Mouse (Mus musculus) forebrain, embryonic 13.5 days (tissue): ENCODE results near the gene AI413582. TPM values are rescaled to one million over a fixed set of nuclear protein-coding genes. Genes with fewer than 3 reads are reported as not detected.

Experiments used
- ATAC-seq: fragments of 200-750 bp; cut with Nextera tagmentation; 2 replicates; pipeline ENCODE4 v1.8.0; 2017
- H3K27ac ChIP-seq: fragments of 300-500 bp; sonication (generic); 2 replicates; pipeline ENCODE4 v1.5.1; 2015; ENCODE audit warnings: inconsistent platforms, mild to moderate bottlenecking, moderate library complexity
- H3K27me3 ChIP-seq: fragments of 300-500 bp; sonication (generic); 2 replicates; pipeline ENCODE4 v1.6.1; 2015; ENCODE audit warnings: mild to moderate bottlenecking, inconsistent platforms
- H3K36me3 ChIP-seq: fragments of 300-500 bp; sonication (generic); 2 replicates; pipeline ENCODE4 v1.6.1; 2015; ENCODE audit warnings: mild to moderate bottlenecking, inconsistent platforms; ENCODE audit not compliant: poor library complexity, severe bottlenecking
- H3K4me1 ChIP-seq: fragments of 300-500 bp; sonication (generic); 2 replicates; pipeline ENCODE4 v1.6.1; 2015; ENCODE audit warnings: inconsistent platforms
- H3K4me2 ChIP-seq: fragments of 300-500 bp; sonication (generic); 2 replicates; pipeline ENCODE4 v1.6.1; 2015; ENCODE audit warnings: inconsistent platforms, mild to moderate bottlenecking, moderate library complexity
- H3K4me3 ChIP-seq: fragments of 300-500 bp; sonication (generic); 2 replicates; pipeline ENCODE4 v1.5.1; 2015; ENCODE audit warnings: mild to moderate bottlenecking, inconsistent platforms
- H3K9ac ChIP-seq: fragments of 300-500 bp; sonication (generic); 2 replicates; pipeline ENCODE4 v1.6.1; 2015; ENCODE audit warnings: mild to moderate bottlenecking, inconsistent platforms
- H3K9me3 ChIP-seq: fragments of 300-500 bp; sonication (generic); replicated peaks from 2 replicates; pipeline ENCODE4 v1.6.1; 2016; ENCODE audit warnings: inconsistent platforms
- WGBS: fragments of 180-500 bp; shearing (Covaris S2); methylation state at CpG from one replicate; pipeline ENCODE4 v1.1.7; 2015; 5-methylcytosine and 5-hydroxymethylcytosine counted together
- polyA plus RNA-seq: library from polyadenylated mRNA; unstranded; fragments of >200 nt; fragmentation: Nextera tagmentation; extraction: Ambion mirVana; gene quantifications from 2 replicates; pipeline ENCODE4 v1.2.1, GENCODE M21; 2015

Gene AI413582
- polyA plus RNA-seq, 1 experiment from 2014 or later, result 22.2 TPM

DNA sequence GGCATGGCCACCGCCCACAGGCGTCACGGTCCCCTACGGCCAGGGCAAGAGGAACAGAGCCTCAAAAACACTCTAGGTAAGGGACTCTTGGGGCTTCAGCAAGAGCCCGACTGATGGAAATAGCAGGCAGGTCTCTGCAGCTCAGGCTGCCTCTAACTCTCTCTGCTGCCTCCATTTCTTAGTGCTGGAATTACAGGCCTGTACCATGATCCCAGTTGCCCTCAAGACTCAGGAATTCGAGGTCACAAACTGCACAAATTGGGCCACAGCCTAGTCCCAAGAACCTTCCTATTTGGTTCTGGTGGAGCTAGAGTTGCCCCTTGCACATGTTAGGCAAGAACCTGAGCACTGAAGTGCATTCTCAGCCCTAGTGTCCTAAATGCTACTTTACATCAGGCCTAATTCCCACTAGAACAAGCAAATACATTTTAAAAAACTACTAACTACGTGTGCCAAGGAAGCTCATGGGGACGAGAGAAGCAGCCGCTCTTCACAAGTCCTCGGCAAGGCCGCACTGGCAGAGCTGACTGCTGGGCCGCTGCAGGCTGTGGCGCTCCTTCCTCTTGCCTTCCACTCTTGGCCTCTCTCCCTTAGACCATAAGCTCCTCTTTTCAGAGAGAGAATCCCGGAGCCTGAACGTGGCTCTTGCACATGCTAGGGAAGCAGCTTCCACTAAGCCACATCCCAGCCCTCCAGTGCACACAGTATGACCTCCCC is 30.3 kb upstream of the AI413582 start:
- 89% methylated on average over 15 of the region's 15 CpGs for WGBS
- H3K9ac ChIP-seq, result no peak overlapping the region
- H3K36me3 ChIP-seq, result peaks cover 56% of the 10 kb centered on the region
- H3K9me3 ChIP-seq, result no peaks in the 10 kb centered on the region
- ATAC-seq, result no peak
- H3K4me2 ChIP-seq, result no peak overlapping the region
- no peak overlapping the region for H3K27ac ChIP-seq
- no peak overlapping the region for H3K4me3 ChIP-seq
- H3K4me1 ChIP-seq, result peaks cover 13% of the 10 kb centered on the region
- no peaks in the 10 kb centered on the region for H3K27me3 ChIP-seq

DNA sequence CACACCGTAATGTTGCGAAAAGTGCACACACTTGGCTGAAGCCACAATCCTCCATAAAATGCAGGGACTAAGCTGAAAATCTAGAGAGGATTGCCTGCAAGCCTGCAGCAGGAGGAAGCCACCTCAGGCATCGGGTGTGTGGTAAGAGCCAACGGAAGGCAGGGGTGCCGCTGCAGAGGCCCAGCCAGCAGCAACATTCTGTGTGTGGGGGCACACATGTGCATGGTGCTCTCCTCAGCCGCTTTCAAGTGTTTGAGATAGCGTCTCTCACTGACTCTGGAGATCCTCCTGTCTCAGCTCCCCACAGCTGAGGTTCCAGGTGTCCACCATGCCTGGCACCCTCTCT is 27.0 kb upstream of the AI413582 start:
- Histone ChIP-seq H3K4me1 (peaks cover 9% of the 10 kb centered on the region; the same call in 1 of the 2 replicates), H3K9me3 (no peaks in the 10 kb centered on the region), H3K36me3 (peaks cover 88% of the 10 kb centered on the region), H3K4me3 (no peak overlapping the region), H3K27me3 (no peaks in the 10 kb centered on the region), H3K9ac (no peak overlapping the region), H3K4me2 (no peak overlapping the region), H3K27ac (no peak overlapping the region)
- WGBS, result over 99% methylated on average over 7 of the region's 7 CpGs
- ATAC-seq, result no peak

DNA sequence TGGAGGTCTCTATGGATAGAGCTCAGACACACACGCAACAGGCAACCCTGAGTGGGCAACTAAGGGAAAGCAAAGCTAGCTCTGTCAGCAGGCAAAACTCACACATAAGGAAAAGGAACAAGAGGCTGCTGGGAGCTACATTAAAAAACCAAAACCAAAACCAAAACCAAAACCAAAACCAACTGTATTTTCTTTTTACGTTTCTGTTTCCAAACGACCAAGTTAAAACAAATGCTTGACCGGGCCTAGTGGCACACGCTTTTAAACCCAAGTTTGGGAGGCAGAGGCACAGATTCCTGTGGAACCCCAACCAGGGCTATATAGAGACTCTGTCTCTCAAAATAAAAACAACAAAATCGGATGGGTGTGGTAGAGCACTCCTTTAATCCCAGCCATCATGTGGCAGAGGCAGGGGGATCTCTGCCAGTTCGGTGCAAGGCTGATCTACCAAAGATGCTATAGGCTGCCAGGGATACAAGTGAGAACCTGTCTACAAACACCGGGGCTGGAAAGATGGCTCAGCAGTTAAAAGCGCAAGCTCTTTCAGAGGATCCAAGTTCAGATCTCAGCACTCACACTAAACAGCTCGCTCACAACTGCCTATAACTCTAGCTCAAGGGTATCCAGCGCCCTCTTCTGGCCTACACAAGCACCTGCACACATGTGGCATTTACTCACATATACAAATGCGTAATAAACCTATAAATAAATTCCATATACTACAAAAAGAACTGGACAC is 26.4 kb upstream of the AI413582 start:
- H3K4me2 ChIP-seq, result no peak overlapping the region
- ATAC-seq, result no peak
- peaks cover 90% of the 10 kb centered on the region for H3K36me3 ChIP-seq
- H3K9me3 ChIP-seq, result no peaks in the 10 kb centered on the region
- H3K27me3 ChIP-seq, result no peaks in the 10 kb centered on the region
- WGBS, result 90% methylated on average over 12 of the region's 12 CpGs
- H3K27ac ChIP-seq, result no peak overlapping the region
- no peak overlapping the region for H3K4me3 ChIP-seq
- H3K9ac ChIP-seq, result no peak overlapping the region
- H3K4me1 ChIP-seq, result peaks cover 6% of the 10 kb centered on the region; the same call in 1 of the 2 replicates

DNA sequence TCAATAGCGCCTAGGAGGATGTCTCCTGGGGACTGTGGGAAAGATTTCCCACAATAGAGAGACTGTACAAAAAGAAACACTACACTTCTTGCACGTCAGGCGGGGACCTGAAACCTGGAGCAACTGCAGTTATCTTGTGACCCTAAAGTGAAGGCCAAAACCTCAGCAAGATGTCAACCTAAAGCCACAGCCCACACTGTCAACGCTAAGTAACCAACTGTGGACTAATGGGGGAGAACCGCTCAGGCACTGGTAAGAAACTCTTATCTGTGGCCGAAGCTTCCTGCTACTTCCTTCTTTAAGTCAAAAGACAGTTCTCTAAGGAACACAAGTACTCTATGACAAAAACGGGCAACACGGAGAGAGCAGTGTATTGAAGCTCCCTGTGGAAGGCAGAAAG is 22.7 kb upstream of the AI413582 start:
- Histone ChIP-seq H3K27ac (no peak overlapping the region), H3K4me3 (no peak overlapping the region), H3K36me3 (peaks cover 91% of the 10 kb centered on the region), H3K9ac (no peak overlapping the region), H3K4me1 (no peaks in the 10 kb centered on the region; the same call in 1 of the 2 replicates), H3K4me2 (no peak overlapping the region), H3K9me3 (no peaks in the 10 kb centered on the region), H3K27me3 (no peaks in the 10 kb centered on the region)
- 83% methylated on average over 8 of the region's 8 CpGs for WGBS
- no peak for ATAC-seq

DNA sequence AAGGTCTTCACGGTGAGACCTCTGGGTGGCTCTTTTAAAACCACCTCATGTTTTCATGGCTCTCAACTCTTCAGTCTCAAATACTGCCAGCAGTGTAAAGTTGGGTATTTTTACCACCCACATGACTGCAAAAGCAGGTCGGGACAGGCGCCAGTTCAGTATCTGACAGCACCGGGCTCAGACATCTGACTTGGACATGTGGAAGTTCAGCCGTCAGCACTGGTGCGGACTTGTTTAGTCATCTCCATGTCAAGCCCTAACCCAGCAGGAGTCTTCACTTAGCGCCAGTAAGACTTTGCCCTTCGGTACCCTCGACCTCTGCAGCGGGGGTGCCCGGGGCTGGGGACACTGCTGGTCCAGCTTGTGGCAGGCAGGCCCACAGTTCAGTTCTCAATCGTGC is 21.7 kb upstream of the AI413582 start:
- WGBS, result 82% methylated on average over 12 of the region's 12 CpGs
- Histone ChIP-seq H3K27ac (no peak overlapping the region), H3K4me3 (no peak overlapping the region), H3K9ac (no peak overlapping the region), H3K9me3 (no peaks in the 10 kb centered on the region), H3K4me2 (no peak overlapping the region), H3K27me3 (no peaks in the 10 kb centered on the region), H3K36me3 (peaks cover 92% of the 10 kb centered on the region), H3K4me1 (no peaks in the 10 kb centered on the region; the same call in 1 of the 2 replicates)
- ATAC-seq, result no peak

DNA sequence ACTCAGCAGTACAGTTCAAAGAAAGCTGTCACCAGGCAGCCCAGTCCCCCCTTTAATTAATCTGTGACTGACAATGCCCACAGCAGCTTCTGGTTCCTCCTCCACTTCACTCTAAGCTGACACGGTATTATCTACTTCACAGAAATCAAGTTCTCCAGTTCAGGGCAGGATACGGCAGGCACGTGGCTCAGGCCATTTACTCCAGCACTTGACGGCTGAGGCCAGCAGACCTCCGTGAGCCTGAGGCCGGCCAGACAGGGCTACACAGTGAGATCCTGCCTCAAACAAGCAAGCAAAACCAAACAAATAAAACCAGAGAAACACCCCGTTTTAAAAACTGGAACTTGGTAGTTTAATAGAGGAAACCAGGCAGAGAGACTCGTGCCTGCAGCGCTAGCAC is 21.1 kb upstream of the AI413582 start:
- Histone ChIP-seq H3K4me2 (no peak overlapping the region), H3K4me3 (no peak overlapping the region), H3K9ac (no peak overlapping the region), H3K36me3 (peaks cover 97% of the 10 kb centered on the region), H3K9me3 (no peaks in the 10 kb centered on the region), H3K27ac (no peak overlapping the region), H3K27me3 (no peaks in the 10 kb centered on the region), H3K4me1 (no peaks in the 10 kb centered on the region; the same call in 1 of the 2 replicates)
- 73% methylated on average over 9 of the region's 9 CpGs for WGBS
- no peak for ATAC-seq

DNA sequence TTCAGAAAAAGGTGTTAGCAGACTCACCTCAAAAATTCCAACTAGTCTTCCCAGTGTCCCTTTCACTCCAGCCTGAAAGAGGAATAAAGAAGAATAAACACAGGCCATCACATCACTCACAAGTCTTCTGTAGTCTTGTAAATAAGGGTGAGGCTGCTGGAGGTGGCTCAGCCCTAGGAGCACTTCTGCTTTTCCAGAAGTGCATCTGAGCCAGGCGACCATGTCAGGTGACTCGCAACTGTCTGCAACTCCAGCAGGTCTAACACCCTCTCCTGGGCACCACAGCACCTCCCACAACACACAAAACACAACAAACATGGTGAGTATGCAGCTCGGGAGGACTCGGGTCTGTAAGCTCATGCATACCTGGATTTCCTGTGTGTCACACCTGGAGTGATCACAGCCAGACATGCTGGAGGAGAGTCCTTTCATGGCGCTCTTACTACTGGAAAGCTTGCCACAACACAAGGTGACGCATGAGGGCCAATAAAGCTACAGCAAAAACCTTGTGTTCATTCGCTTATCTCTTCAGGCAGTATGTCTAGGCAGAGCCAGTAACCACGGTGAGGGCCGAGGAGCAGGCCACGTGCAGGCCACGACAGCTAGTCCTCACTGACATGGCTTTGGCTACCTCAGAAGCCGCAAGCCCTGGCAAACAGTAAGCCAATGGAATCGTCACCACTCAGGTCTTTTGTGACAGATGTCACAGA is 17.8 kb upstream of the AI413582 start:
- ATAC-seq, result no peak
- H3K4me3 ChIP-seq, result no peak overlapping the region
- H3K27ac ChIP-seq, result no peak overlapping the region
- H3K4me2 ChIP-seq, result no peak overlapping the region
- no peak overlapping the region for H3K9ac ChIP-seq
- H3K4me1 ChIP-seq, result no peaks in the 10 kb centered on the region; the same call in 1 of the 2 replicates
- WGBS, result 91% methylated on average over 13 of the region's 13 CpGs
- peaks cover 97% of the 10 kb centered on the region for H3K36me3 ChIP-seq
- no peaks in the 10 kb centered on the region for H3K9me3 ChIP-seq
- no peaks in the 10 kb centered on the region for H3K27me3 ChIP-seq

DNA sequence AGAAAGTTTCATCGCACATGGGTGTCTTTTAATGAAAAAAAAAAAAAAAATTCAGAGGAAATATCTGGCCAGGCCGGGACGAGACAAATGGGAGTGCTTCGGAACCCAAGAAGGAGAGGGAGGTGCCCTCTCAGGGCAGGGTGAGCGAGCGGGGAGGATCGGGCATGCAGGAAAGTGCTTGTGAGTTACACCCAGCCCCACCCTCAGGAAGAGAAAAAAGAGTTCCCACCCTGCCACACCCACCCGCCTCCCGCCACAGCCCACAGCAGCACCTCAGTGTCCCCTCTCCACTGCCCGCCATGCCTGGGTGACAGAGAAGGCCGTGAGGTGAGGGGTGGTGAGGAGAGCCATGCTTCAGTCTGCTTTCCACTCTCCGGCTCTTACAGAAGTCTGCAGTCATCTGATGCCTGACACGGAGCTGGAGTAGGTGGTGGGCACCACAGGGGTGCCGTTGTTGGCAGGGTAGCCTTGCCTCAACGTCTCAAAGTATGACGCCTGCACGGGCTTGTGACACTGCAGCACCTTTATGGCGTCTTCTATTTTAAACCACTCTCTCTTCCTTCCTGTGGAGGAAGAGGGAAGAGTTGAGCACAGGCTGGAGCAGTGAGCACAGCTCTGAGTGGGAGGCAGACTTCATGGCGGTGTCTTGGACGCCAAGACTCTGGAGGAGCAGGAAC is 15.0 kb upstream of the AI413582 start:
- Histone ChIP-seq H3K27me3 (no peaks in the 10 kb centered on the region), H3K4me3 (no peak overlapping the region), H3K4me1 (no peaks in the 10 kb centered on the region), H3K4me2 (no peak overlapping the region), H3K36me3 (peaks cover 96% of the 10 kb centered on the region), H3K9me3 (no peaks in the 10 kb centered on the region), H3K27ac (no peak overlapping the region), H3K9ac (no peak overlapping the region)
- no peak for ATAC-seq
- WGBS, result 91% methylated on average over 20 of the region's 20 CpGs

DNA sequence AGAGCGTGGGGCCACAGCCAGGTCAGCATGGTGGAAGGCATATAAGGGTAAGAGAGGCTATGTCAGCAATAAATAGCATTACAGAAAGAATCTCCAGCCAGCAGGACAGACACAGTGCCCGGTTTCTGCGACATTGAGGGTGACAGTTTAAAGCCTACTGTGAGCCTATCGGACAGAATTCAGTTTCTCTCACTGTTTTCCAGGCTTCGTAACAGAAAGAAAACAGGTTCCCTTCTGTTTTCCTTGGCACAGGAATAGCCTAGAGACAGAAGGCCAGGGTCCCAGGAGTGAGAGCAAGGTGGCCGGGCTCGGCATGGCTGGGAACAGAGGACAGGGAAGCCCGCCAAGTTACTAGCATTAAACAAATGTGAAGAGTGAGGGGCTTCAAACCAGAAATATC is 14.3 kb upstream of the AI413582 start:
- H3K4me2 ChIP-seq, result no peak overlapping the region
- H3K27me3 ChIP-seq, result no peaks in the 10 kb centered on the region
- H3K4me3 ChIP-seq, result no peak overlapping the region
- WGBS, result 93% methylated on average over 8 of the region's 8 CpGs
- no peaks in the 10 kb centered on the region for H3K4me1 ChIP-seq
- H3K9me3 ChIP-seq, result no peaks in the 10 kb centered on the region
- no peak overlapping the region for H3K9ac ChIP-seq
- peaks cover 96% of the 10 kb centered on the region for H3K36me3 ChIP-seq
- H3K27ac ChIP-seq, result no peak overlapping the region
- no peak for ATAC-seq

DNA sequence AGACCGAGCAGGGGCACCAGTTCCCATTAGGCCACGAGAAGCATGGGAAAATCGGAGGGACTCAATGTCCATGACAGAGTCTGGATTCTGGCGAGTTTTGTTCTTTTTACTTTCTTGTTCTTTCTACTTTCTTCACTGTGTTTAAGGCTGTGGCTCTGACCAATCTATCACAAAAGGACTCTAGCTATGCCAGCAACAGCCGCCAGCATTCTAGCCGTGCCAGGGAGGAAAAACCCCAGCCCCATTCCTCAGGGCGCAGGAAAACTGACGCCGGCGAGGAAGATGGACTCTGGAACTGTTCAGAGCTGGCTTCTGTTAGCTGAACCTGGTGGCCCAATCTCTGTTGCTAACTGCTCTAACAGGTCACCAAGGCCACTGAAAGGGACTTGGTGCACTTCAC is 12.9 kb upstream of the AI413582 start:
- no peak for ATAC-seq
- H3K4me2 ChIP-seq, result no peak overlapping the region
- 94% methylated on average over 10 of the region's 10 CpGs for WGBS
- H3K9ac ChIP-seq, result no peak overlapping the region
- H3K4me1 ChIP-seq, result no peaks in the 10 kb centered on the region
- H3K27me3 ChIP-seq, result no peaks in the 10 kb centered on the region
- no peaks in the 10 kb centered on the region for H3K9me3 ChIP-seq
- no peak overlapping the region for H3K4me3 ChIP-seq
- peaks cover 94% of the 10 kb centered on the region for H3K36me3 ChIP-seq
- H3K27ac ChIP-seq, result no peak overlapping the region

DNA sequence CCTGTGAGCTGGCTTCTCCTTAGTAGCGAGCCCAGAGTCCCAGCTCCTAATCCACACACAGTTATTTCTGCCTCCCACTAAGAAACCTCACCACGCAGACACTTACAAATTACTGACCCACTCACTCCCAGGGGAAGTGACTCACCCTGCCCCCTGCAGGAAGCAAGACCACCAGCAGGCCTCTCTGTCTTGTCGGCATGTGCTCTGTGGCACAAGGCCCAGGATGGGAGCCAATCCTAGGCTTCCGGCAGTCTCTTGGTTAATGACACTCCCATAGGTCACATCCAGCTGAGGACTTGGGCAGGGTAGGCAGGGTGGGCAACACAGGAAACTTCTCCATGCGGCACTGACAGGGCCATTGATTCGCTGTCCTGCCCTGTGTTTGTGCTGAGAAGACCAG is 11.9 kb upstream of the AI413582 start:
- H3K36me3 ChIP-seq, result peaks cover 91% of the 10 kb centered on the region

DNA sequence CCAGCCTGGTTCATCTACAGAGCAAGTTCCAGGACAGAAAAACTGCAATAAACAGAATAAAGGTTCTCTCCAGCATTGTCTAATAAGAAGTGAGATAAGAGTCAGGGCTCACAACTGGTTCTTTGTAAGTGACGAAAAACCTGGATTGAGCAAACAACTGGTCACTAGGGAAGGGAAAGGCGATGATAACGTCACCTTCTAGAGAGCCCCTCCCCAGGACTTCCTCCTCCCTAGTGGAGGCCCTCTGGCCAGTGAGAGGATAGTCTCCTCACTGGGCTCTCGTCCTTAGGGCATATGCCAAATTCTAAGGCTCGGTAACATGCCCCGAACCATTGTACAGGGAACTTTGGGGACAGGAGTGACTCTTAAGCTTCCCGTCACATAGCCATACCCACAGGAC is 10.5 kb upstream of the AI413582 start:
- H3K27ac ChIP-seq, result no peak overlapping the region
- H3K9me3 ChIP-seq, result no peaks in the 10 kb centered on the region
- no peaks in the 10 kb centered on the region for H3K4me1 ChIP-seq
- no peak overlapping the region for H3K9ac ChIP-seq
- WGBS, result 94% methylated on average over 7 of the region's 7 CpGs
- no peak for ATAC-seq
- peaks cover 80% of the 10 kb centered on the region for H3K36me3 ChIP-seq
- no peak overlapping the region for H3K4me2 ChIP-seq
- no peaks in the 10 kb centered on the region for H3K27me3 ChIP-seq
- no peak overlapping the region for H3K4me3 ChIP-seq

More for the DNA sequence above, 11.9 kb upstream of the AI413582 start:
- Histone ChIP-seq H3K4me1 (no peaks in the 10 kb centered on the region), H3K27me3 (no peaks in the 10 kb centered on the region), H3K27ac (no peak overlapping the region), H3K9me3 (no peaks in the 10 kb centered on the region), H3K9ac (no peak overlapping the region), H3K4me2 (no peak overlapping the region), H3K4me3 (no peak overlapping the region)
- WGBS, result 85% methylated on average over 6 of the region's 6 CpGs
- ATAC-seq, result no peak
